Mouse (Mus musculus) hindbrain, embryonic 10.5 days (tissue): Measurements from ENCODE around the gene Dusp18. TPM values are rescaled to one million over a fixed set of nuclear protein-coding genes. Genes with fewer than 3 reads are reported as not detected.

Experiments used
- DNase-seq: peaks from one replicate; pipeline ENCODE4 v3.0.0-alpha.2; 2017; ENCODE audit warnings: low spot score
- H3K27ac ChIP-seq: fragments of 300-500 bp; sonication (generic); 2 replicates; pipeline ENCODE4 v1.5.1; 2016; ENCODE audit warnings: mild to moderate bottlenecking, moderate library complexity
- H3K27me3 ChIP-seq: fragments of 300-500 bp; sonication (generic); 2 replicates; pipeline ENCODE4 v1.6.1; 2016; ENCODE audit warnings: mild to moderate bottlenecking; ENCODE audit not compliant: poor library complexity, insufficient read depth, severe bottlenecking
- H3K36me3 ChIP-seq: fragments of 300-500 bp; sonication (generic); 2 replicates; pipeline ENCODE4 v1.6.1; 2016; ENCODE audit warnings: mild to moderate bottlenecking, moderate library complexity
- H3K4me1 ChIP-seq: fragments of 300-500 bp; sonication (generic); replicated peaks from 2 replicates; pipeline ENCODE4 v1.6.1; 2016; ENCODE audit warnings: mild to moderate bottlenecking
- H3K4me3 ChIP-seq: fragments of 300-500 bp; sonication (generic); 2 replicates; pipeline ENCODE4 v1.5.1; 2016; ENCODE audit warnings: mild to moderate bottlenecking, moderate library complexity
- H3K9me3 ChIP-seq: fragments of 300-500 bp; sonication (generic); 2 replicates; pipeline ENCODE4 v1.6.1; 2016; ENCODE audit warnings: mild to moderate bottlenecking, moderate library complexity
- WGBS: fragments of 180-500 bp; shearing (Covaris S2); methylation state at CpG from one replicate; pipeline ENCODE4 v1.1.7; 2016; 5-methylcytosine and 5-hydroxymethylcytosine counted together
- polyA plus RNA-seq: library from polyadenylated mRNA; unstranded; fragments of >200 nt; fragmentation: Nextera tagmentation; extraction: Ambion mirVana; gene quantifications from 2 replicates; pipeline ENCODE4 v1.2.1, GENCODE M21; 2016

The Dusp18 gene
- polyA plus RNA-seq, 1 experiment from 2014 or later = 23.4 TPM

GRCm38 (mm10) chr11:3860361-3860760, 34.7 kb upstream of the Dusp18 start:
- Histone ChIP-seq H3K27ac (no peak overlapping the region), H3K4me1 (peaks cover 17% of the 10 kb centered on the region), H3K9me3 (no peaks in the 10 kb centered on the region), H3K27me3 (peaks cover 42% of the 10 kb centered on the region), H3K4me3 (no peak overlapping the region), H3K36me3 (no peaks in the 10 kb centered on the region)
- WGBS = 89% methylated on average over 4 of the region's 4 CpGs
- DNase-seq = no peak

- WGBS = 73% methylated on average over 19 of the region's 19 CpGs
- H3K4me3 ChIP-seq = peak overlapping the region; percentile 61
- peaks cover 17% of the 10 kb centered on the region for H3K4me1 ChIP-seq
- no peaks in the 10 kb centered on the region for H3K9me3 ChIP-seq
- H3K36me3 ChIP-seq = no peaks in the 10 kb centered on the region
- no peak for DNase-seq
- peaks cover 50% of the 10 kb centered on the region for H3K27me3 ChIP-seq
- no peak overlapping the region for H3K27ac ChIP-seq
Observed at GRCm38 (mm10) chr11:3862661-3863453, 32.2 kb upstream of the Dusp18 start.

- peak; percentile 87 for DNase-seq
- peaks cover 50% of the 10 kb centered on the region for H3K27me3 ChIP-seq
- H3K4me1 ChIP-seq = peaks cover 17% of the 10 kb centered on the region
- peak within 1 kb of the TSS; percentile 61 for H3K4me3 ChIP-seq
- H3K9me3 ChIP-seq = no peaks in the 10 kb centered on the region
- no peaks in the 10 kb centered on the region for H3K36me3 ChIP-seq
- 3% methylated on average over 58 of the region's 58 CpGs for WGBS
- peak within 1 kb of the TSS; percentile 81 for H3K27ac ChIP-seq
Observed at GRCm38 (mm10) chr11:3863454-3864112, 31.5 kb upstream of the Dusp18 start, which contains the start of gene Osbp2. Osbp2 (minus strand) TSS chr11:3863903.

GRCm38 (mm10) chr11:3864343-3864742, 30.7 kb upstream of the Dusp18 start:
- H3K27me3 ChIP-seq = peaks cover 50% of the 10 kb centered on the region
- peaks cover 17% of the 10 kb centered on the region for H3K4me1 ChIP-seq
- 45% methylated on average over 6 of the region's 6 CpGs for WGBS
- no peaks in the 10 kb centered on the region for H3K36me3 ChIP-seq
- H3K9me3 ChIP-seq = no peaks in the 10 kb centered on the region
- DNase-seq = peak; percentile 3
- peak overlapping the region; percentile 61 for H3K4me3 ChIP-seq
- 0 out of 2 replicates have a peak overlapping the region, but pooled peaks have one; percentile 81 for H3K27ac ChIP-seq

GRCm38 (mm10) chr11:3876419-3876818, 18.6 kb upstream of the Dusp18 start:
- no peaks in the 10 kb centered on the region for H3K9me3 ChIP-seq
- WGBS = 83% methylated on average over 6 of the region's 6 CpGs
- no peak overlapping the region for H3K4me3 ChIP-seq
- no peaks in the 10 kb centered on the region for H3K4me1 ChIP-seq
- no peak overlapping the region for H3K27ac ChIP-seq
- H3K36me3 ChIP-seq = no peaks in the 10 kb centered on the region
- DNase-seq = no peak
- no peaks in the 10 kb centered on the region for H3K27me3 ChIP-seq

- no peak overlapping the region for H3K27ac ChIP-seq
- no peak for DNase-seq
- H3K4me1 ChIP-seq = 0 out of 2 replicates have a peak, but pooled peaks cover 4% of the 10 kb centered on the region
- H3K36me3 ChIP-seq = no peaks in the 10 kb centered on the region
- H3K9me3 ChIP-seq = no peaks in the 10 kb centered on the region
- WGBS = 81% methylated on average over 7 of the region's 7 CpGs
- no peaks in the 10 kb centered on the region for H3K27me3 ChIP-seq
- H3K4me3 ChIP-seq = no peak overlapping the region
Observed at GRCm38 (mm10) chr11:3878660-3879059, 16.4 kb upstream of the Dusp18 start.

- Histone ChIP-seq H3K9me3 (no peaks in the 10 kb centered on the region), H3K36me3 (no peaks in the 10 kb centered on the region), H3K27me3 (no peaks in the 10 kb centered on the region), H3K4me1 (peaks cover 12% of the 10 kb centered on the region; the same call in 1 of the 2 replicates), H3K27ac (no peak overlapping the region), H3K4me3 (no peak overlapping the region)
- DNase-seq = peak; percentile 74
- WGBS = 31% methylated on average over 2 of the region's 2 CpGs
Observed at GRCm38 (mm10) chr11:3879836-3880235, 15.2 kb upstream of the Dusp18 start.

- peaks cover 21% of the 10 kb centered on the region; the same call in 1 of the 2 replicates for H3K4me1 ChIP-seq
- DNase-seq = no peak
- WGBS = 92% methylated on average over 3 of the region's 3 CpGs
- H3K27ac ChIP-seq = no peak overlapping the region
- no peaks in the 10 kb centered on the region for H3K27me3 ChIP-seq
- no peaks in the 10 kb centered on the region for H3K9me3 ChIP-seq
- H3K36me3 ChIP-seq = no peaks in the 10 kb centered on the region
- H3K4me3 ChIP-seq = no peak overlapping the region
Observed at GRCm38 (mm10) chr11:3883711-3884110, 11.3 kb upstream of the Dusp18 start.

GRCm38 (mm10) chr11:3887331-3887730, 7.7 kb upstream of the Dusp18 start:
- H3K27me3 ChIP-seq = no peaks in the 10 kb centered on the region
- H3K36me3 ChIP-seq = no peaks in the 10 kb centered on the region
- H3K9me3 ChIP-seq = no peaks in the 10 kb centered on the region
- peaks cover 21% of the 10 kb centered on the region; the same call in 1 of the 2 replicates for H3K4me1 ChIP-seq
- H3K4me3 ChIP-seq = no peak overlapping the region
- no peak overlapping the region for H3K27ac ChIP-seq
- DNase-seq = no peak
- 82% methylated on average over 5 of the region's 5 CpGs for WGBS

- H3K27ac ChIP-seq = peak overlapping the region; percentile 93
- H3K4me1 ChIP-seq = peaks cover 10% of the 10 kb centered on the region
- H3K27me3 ChIP-seq = no peaks in the 10 kb centered on the region
Observed at GRCm38 (mm10) chr11:3893970-3894369, 1.1 kb upstream of the Dusp18 start.

GRCm38 (mm10) chr11:3895458-3895857, 418 bp downstream of the Dusp18 start:
- H3K4me3 ChIP-seq = peak overlapping the region; percentile 65
- WGBS = 8% methylated on average over 10 of the region's 10 CpGs

More at GRCm38 (mm10) chr11:3893970-3894369, 1.1 kb upstream of the Dusp18 start:
- Histone ChIP-seq H3K36me3 (peaks cover 28% of the 10 kb centered on the region), H3K9me3 (0 out of 2 replicates have a peak, but pooled peaks cover 2% of the 10 kb centered on the region), H3K4me3 (peak overlapping the region; percentile 65)
- no peak for DNase-seq
- 80% methylated on average over 6 of the region's 6 CpGs for WGBS

GRCm38 (mm10) chr11:3895933-3896332, 893 bp downstream of the Dusp18 start:
- WGBS = 89% methylated on average over 1 of the region's 1 CpGs
- Histone ChIP-seq H3K27me3 (no peaks in the 10 kb centered on the region), H3K27ac (no peak overlapping the region), H3K36me3 (peaks cover 42% of the 10 kb centered on the region), H3K4me1 (peaks cover 10% of the 10 kb centered on the region), H3K4me3 (no peak overlapping the region), H3K9me3 (0 out of 2 replicates have a peak, but pooled peaks cover 2% of the 10 kb centered on the region)
- DNase-seq = no peak

More at GRCm38 (mm10) chr11:3895458-3895857, 418 bp downstream of the Dusp18 start:
- Histone ChIP-seq H3K27me3 (no peaks in the 10 kb centered on the region), H3K4me1 (peaks cover 10% of the 10 kb centered on the region), H3K36me3 (peaks cover 42% of the 10 kb centered on the region), H3K27ac (peak overlapping the region; percentile 93), H3K9me3 (0 out of 2 replicates have a peak, but pooled peaks cover 2% of the 10 kb centered on the region)
- DNase-seq = no peak

- 86% methylated on average over 6 of the region's 6 CpGs for WGBS
- Histone ChIP-seq H3K4me1 (peaks cover 6% of the 10 kb centered on the region; the same call in 1 of the 2 replicates), H3K27ac (no peak overlapping the region), H3K36me3 (peaks cover 42% of the 10 kb centered on the region), H3K9me3 (0 out of 2 replicates have a peak, but pooled peaks cover 2% of the 10 kb centered on the region), H3K4me3 (no peak overlapping the region), H3K27me3 (no peaks in the 10 kb centered on the region)
- no peak for DNase-seq
Observed at GRCm38 (mm10) chr11:3900296-3900695, 5.3 kb downstream of the Dusp18 start.
